Mouse (Mus musculus) forebrain, embryonic 12.5 days (tissue): ENCODE results near the gene Lipe. TPM values are rescaled to one million over a fixed set of nuclear protein-coding genes. Genes with fewer than 3 reads are reported as not detected.

Experiments used
- ATAC-seq: fragments of 200-750 bp; cut with Nextera tagmentation; 2 replicates; pipeline ENCODE4 v1.8.0; 2017; ENCODE audit warnings: moderate TSS enrichment; ENCODE audit not compliant: low FRiP score
- H3K27ac ChIP-seq: fragments of 300-500 bp; sonication (generic); 2 replicates; pipeline ENCODE4 v1.5.1; 2016; ENCODE audit warnings: mild to moderate bottlenecking
- H3K27me3 ChIP-seq: fragments of 300-500 bp; sonication (generic); 2 replicates; pipeline ENCODE4 v1.6.1; 2016; ENCODE audit warnings: mild to moderate bottlenecking
- H3K36me3 ChIP-seq: fragments of 300-500 bp; sonication (generic); replicated peaks from 2 replicates; pipeline ENCODE4 v1.6.1; 2016; ENCODE audit warnings: mild to moderate bottlenecking
- H3K4me1 ChIP-seq: fragments of 300-500 bp; sonication (generic); 2 replicates; pipeline ENCODE4 v1.6.1; 2016
- H3K4me2 ChIP-seq: fragments of 300-500 bp; sonication (generic); 2 replicates; pipeline ENCODE4 v1.6.1; 2016; ENCODE audit warnings: mild to moderate bottlenecking, moderate library complexity
- H3K4me3 ChIP-seq: fragments of 300-500 bp; sonication (generic); replicated peaks from 2 replicates; pipeline ENCODE4 v1.5.1; 2016; ENCODE audit warnings: mild to moderate bottlenecking
- H3K9ac ChIP-seq: fragments of 300-500 bp; sonication (generic); 2 replicates; pipeline ENCODE4 v1.6.1; 2016; ENCODE audit warnings: mild to moderate bottlenecking
- H3K9me3 ChIP-seq: fragments of 300-500 bp; sonication (generic); 2 replicates; pipeline ENCODE4 v1.6.1; 2016
- WGBS: fragments of 180-500 bp; shearing (Covaris S2); methylation state at CpG from one replicate; pipeline ENCODE4 v1.1.7; 2016; 5-methylcytosine and 5-hydroxymethylcytosine counted together
- polyA plus RNA-seq: library from polyadenylated mRNA; unstranded; fragments of >200 nt; fragmentation: Nextera tagmentation; extraction: Ambion mirVana; gene quantifications from 2 replicates; pipeline ENCODE4 v1.2.1, GENCODE M21; 2016

The Lipe gene
- polyA plus RNA-seq, 1 experiment from 2014 or later, result 8.8 TPM

DNA sequence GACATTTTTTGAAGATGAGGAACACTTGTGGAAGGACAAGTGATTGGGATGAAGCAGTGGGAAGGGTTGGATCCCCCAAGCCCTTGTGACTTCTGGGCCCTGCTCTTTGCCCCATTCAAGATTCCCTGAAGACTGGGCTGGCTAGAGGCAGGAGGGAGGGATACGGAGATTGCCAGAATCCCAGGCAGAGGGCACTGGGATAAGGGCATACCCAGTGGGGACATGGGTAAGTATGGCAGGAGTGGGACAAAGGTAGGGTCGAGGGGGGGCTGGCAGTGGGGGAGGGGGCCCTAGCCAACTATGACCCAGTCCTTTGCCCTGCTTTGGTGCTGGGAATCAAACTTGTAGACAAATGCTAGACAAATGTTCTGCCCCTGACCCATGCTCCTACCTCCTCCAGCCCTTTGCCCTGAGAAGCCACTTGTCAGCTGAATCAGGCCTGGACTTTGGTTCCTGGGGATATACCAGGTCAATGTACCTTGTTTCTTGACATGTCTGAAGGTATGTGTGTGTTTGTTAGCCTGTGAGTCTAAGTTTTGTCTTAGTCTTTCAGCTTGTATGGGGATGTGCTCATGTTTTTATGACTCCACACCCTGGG, 6.6 kb downstream of the Lipe start:
- Histone ChIP-seq H3K9ac (no peak overlapping the region), H3K4me3 (no peak overlapping the region), H3K27me3 (peaks cover 8% of the 10 kb centered on the region; the same call in 1 of the 2 replicates), H3K27ac (no peak overlapping the region), H3K4me1 (peaks cover 31% of the 10 kb centered on the region), H3K36me3 (peaks cover 18% of the 10 kb centered on the region), H3K4me2 (no peak overlapping the region), H3K9me3 (no peaks in the 10 kb centered on the region)
- WGBS, result 73% methylated on average over 2 of the region's 2 CpGs
- ATAC-seq, result no peak

DNA sequence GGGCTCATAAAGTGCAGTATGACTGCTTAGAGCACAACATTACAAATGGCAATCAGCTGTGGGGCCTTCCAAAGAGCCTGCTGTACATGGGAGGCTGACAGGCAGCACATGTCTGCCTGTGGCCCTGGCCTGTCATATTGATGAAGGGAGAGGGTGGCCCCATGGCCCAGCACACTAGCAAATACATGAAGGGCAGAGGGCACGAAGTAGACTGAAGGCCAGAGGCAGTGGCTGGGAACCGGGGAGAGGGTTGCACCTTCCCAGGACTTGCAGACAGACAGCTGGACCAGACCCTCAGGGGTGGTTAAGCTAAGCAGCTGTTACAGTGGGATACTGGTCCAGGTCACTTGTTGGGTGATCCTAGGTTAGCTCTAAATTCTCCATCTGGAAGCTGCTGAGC, 7.5 kb downstream of the Lipe start:
- H3K9ac ChIP-seq, result no peak overlapping the region
- WGBS, result 54% methylated on average over 2 of the region's 2 CpGs
- H3K4me1 ChIP-seq, result peaks cover 24% of the 10 kb centered on the region
- peaks cover 23% of the 10 kb centered on the region for H3K36me3 ChIP-seq
- H3K27me3 ChIP-seq, result peaks cover 8% of the 10 kb centered on the region; the same call in 1 of the 2 replicates
- H3K4me2 ChIP-seq, result no peak overlapping the region
- H3K27ac ChIP-seq, result no peak overlapping the region
- no peak for ATAC-seq
- no peaks in the 10 kb centered on the region for H3K9me3 ChIP-seq
- H3K4me3 ChIP-seq, result no peak overlapping the region

DNA sequence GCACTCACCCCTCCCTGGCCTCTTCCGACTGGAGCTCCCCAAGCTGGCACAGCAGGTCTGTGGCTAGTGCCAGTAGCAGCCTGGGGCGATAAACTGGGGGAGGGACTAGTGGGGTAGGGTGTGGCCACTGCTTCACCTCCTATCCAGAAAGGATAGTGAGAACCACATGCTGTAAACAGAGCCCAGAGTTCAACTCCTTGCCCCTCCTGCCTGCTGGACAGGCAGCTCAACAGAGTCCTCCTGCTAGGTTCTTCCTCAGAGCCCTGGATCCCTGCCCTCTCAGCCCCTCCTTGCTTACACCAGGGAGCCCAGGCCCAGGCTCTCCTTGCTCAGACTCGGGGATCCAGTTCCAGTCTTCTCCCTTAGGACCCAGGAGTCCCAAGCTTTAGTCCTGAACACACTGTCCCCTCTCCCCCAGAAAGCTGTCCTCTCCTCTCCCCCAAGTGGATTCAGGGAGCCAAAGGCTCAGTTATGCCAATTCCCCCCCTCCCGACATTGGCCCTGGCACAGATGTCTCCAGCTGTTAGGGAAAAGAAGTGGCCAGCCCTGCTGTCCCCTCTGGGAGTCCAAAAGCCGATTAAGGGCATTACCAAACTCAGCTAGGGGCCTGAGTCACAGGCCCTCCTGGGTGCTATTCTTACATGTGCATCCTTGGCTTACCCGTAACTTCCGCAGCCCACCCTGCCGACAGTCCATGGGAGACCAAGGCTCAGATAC, 8.3 kb downstream of the Lipe start:
- ATAC-seq, result no peak
- peaks cover 24% of the 10 kb centered on the region for H3K4me1 ChIP-seq
- no peak overlapping the region for H3K4me2 ChIP-seq
- no peak overlapping the region for H3K4me3 ChIP-seq
- H3K9me3 ChIP-seq, result no peaks in the 10 kb centered on the region
- no peak overlapping the region for H3K27ac ChIP-seq
- H3K36me3 ChIP-seq, result peaks cover 31% of the 10 kb centered on the region
- no peak overlapping the region; the same call in 1 of the 2 replicates for H3K9ac ChIP-seq
- 36% methylated on average over 8 of the region's 8 CpGs for WGBS
- H3K27me3 ChIP-seq, result peaks cover 8% of the 10 kb centered on the region; the same call in 1 of the 2 replicates

DNA sequence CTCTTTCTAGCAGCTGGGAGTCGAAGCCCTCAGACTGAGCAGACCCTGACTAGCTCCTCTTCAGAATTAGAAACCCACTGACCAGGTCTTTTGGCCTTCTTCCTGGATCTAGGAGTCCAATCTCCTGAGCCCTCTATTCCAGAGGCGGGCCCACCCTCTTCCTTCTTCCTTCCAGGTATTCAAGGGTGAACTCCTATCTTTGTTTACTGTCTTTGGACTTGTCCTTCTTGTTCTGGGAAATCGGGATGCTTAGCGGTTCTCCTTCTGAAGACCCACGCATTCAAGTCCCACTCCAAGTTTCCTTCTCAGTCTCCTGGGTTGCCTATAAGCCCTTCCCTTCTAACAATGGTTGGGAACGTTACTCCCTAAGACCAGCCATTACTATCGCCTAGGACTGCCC, 9.6 kb downstream of the Lipe start:
- Histone ChIP-seq H3K9me3 (no peaks in the 10 kb centered on the region), H3K4me1 (peaks cover 13% of the 10 kb centered on the region), H3K4me3 (no peak overlapping the region), H3K9ac (no peak overlapping the region), H3K27me3 (peaks cover 2% of the 10 kb centered on the region; the same call in 1 of the 2 replicates), H3K36me3 (peaks cover 44% of the 10 kb centered on the region), H3K4me2 (no peak overlapping the region), H3K27ac (no peak overlapping the region)
- no peak for ATAC-seq
- 84% methylated on average over 7 of the region's 7 CpGs for WGBS

DNA sequence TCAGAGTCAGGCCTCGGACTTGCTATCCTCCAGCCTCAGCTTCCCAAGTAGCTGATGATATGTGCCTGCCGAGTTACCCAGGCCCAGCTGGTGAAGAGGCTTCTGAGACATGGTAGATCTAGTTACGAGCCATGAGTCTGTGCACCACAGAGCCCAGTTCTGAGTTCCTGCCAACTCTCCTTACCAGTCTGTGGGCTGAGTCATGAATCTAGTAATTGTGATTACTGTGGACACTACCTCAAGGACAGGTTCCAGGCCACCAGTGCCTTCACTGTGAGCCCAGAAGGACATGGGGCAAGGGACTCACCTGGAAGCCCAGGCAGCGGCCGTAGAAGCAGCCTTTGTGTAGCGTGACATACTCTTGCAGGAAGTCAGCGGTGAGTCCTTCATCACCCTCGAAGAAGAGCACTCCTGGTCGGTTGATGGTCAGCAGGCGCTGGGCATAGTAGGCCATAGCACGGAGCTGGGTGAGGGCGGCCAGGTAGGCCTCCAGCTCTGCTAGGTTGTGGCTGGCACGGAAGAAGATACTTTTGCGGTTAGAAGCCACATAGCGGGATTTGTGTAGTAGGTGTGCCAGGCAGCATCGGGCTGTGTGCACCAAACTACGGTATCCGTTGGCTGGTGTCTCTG, 10.6 kb downstream of the Lipe start:
- no peak overlapping the region for H3K4me2 ChIP-seq
- H3K9ac ChIP-seq, result no peak overlapping the region
- 95% methylated on average over 18 of the region's 18 CpGs for WGBS
- no peak for ATAC-seq
- no peak overlapping the region for H3K27ac ChIP-seq
- H3K9me3 ChIP-seq, result no peaks in the 10 kb centered on the region
- H3K4me3 ChIP-seq, result no peak overlapping the region
- H3K4me1 ChIP-seq, result peaks cover 10% of the 10 kb centered on the region
- peaks cover 47% of the 10 kb centered on the region for H3K36me3 ChIP-seq
- H3K27me3 ChIP-seq, result no peaks in the 10 kb centered on the region

DNA sequence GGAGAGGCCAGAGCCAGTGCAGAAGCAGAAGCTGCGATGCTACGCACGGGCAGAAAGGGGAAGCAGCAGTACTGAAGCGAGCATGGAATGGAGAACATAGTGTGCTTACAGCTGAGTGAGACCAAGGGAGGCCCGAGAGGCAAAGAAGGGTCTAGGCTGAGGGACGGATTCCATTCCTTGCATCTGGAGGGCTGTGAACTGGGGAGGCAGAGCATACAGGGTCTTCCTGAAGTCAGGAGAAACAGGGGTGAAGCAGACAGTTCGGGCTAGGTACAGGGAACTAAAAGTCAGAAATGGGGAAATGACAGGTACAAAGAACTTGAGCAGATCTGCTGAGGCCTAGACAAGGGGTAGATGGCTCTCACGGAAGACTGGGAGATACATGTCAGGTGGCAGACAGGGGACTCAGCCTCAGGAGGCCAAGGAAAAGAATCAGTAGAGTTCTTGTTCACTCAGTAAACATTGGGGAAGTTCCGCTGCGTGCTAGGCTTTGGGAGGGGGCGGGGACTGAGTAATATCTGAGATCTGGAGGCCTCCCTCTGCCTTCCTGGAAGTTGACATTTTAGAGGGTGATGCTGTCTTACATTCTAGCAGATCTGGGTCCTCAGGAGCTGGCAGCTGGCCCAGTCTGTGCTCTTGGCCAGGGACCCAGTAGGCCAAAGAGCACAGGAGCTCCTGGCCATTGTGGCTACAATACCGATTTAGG, 12.5 kb downstream of the Lipe start:
- Histone ChIP-seq H3K9me3 (no peaks in the 10 kb centered on the region), H3K27ac (no peak overlapping the region), H3K4me1 (peaks cover 10% of the 10 kb centered on the region; the same call in 1 of the 2 replicates), H3K9ac (no peak overlapping the region), H3K27me3 (no peaks in the 10 kb centered on the region), H3K4me2 (no peak overlapping the region), H3K36me3 (peaks cover 52% of the 10 kb centered on the region), H3K4me3 (no peak overlapping the region)
- WGBS, result 90% methylated on average over 12 of the region's 12 CpGs
- no peak for ATAC-seq

DNA sequence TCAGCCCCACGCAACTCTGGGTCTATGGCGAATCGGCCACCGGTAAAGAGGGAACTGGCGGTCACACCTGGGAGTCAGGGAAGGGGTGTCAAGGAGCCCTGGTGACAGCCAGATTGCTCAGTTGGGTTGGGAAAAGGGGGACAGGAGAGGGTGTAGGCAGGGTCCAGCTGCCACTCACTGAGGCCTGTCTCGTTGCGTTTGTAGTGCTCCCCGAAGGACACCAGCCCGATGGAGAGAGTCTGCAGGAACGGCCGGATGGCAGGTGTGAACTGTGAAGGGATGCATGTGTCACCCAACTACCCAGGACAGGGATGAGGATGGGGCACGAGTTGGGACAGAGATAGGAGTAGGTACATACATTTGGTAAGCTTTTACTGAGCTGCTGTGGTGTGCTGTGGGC, 13.3 kb downstream of the Lipe start:
- no peak for ATAC-seq
- Histone ChIP-seq H3K4me2 (no peak overlapping the region), H3K9me3 (no peaks in the 10 kb centered on the region), H3K27ac (no peak overlapping the region), H3K36me3 (peaks cover 55% of the 10 kb centered on the region), H3K9ac (no peak overlapping the region), H3K4me3 (no peak overlapping the region), H3K4me1 (peaks cover 8% of the 10 kb centered on the region; the same call in 1 of the 2 replicates), H3K27me3 (peaks cover 7% of the 10 kb centered on the region)
- 93% methylated on average over 12 of the region's 12 CpGs for WGBS

DNA sequence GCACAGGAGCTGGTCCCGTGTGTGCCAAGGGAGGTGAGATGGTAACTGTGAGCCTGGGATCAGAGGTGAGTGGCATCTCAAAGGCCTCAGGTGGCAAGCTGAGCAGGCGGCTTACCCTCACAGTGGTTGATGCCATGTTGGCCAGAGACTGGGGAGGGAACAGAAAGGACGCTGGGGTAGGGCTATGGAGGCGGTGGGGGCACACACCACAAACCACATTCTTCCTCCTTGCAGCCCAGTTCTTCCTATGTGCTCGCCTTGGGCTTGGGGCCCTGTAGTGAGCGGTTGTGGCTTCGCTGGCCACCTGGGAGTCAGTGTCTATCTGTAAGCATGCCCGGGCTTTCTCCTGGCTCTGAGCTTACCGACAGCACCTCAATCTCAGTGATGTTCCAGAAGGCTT, 13.7 kb downstream of the Lipe start:
- Histone ChIP-seq H3K9ac (no peak overlapping the region), H3K4me2 (no peak overlapping the region)

DNA sequence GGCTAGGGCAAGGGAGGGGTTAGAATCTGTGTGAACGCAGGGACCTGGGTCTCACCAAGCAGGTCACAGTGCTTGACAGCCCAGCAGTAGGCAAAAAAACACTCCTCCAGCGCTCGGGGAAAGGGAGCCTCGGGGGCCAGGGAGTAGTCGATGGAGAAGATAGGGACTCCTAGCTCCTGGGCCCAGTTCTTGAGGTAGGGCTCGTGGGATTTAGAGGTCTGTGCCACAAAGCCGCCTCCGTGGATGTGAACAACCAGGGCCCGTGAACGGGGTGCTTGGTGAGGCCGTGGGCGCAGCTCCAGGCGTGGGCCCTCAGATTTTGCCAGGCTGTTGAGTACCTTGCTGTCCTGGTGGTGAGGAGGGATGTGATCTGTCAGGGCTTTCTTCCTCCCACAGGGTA, 14.2 kb downstream of the Lipe start:
- Histone ChIP-seq H3K27me3 (peaks cover 15% of the 10 kb centered on the region), H3K4me3 (no peak overlapping the region), H3K36me3 (peaks cover 55% of the 10 kb centered on the region), H3K9ac (no peak overlapping the region), H3K4me2 (no peak overlapping the region), H3K27ac (no peak overlapping the region), H3K9me3 (no peaks in the 10 kb centered on the region), H3K4me1 (peaks cover 12% of the 10 kb centered on the region)
- WGBS, result 88% methylated on average over 13 of the region's 13 CpGs
- ATAC-seq, result no peak

More for the DNA sequence above, 13.7 kb downstream of the Lipe start:
- peaks cover 8% of the 10 kb centered on the region for H3K4me1 ChIP-seq
- WGBS, result 90% methylated on average over 9 of the region's 9 CpGs
- H3K36me3 ChIP-seq, result peaks cover 55% of the 10 kb centered on the region
- no peaks in the 10 kb centered on the region for H3K9me3 ChIP-seq
- H3K27me3 ChIP-seq, result peaks cover 12% of the 10 kb centered on the region
- H3K27ac ChIP-seq, result no peak overlapping the region
- no peak for ATAC-seq
- H3K4me3 ChIP-seq, result no peak overlapping the region

DNA sequence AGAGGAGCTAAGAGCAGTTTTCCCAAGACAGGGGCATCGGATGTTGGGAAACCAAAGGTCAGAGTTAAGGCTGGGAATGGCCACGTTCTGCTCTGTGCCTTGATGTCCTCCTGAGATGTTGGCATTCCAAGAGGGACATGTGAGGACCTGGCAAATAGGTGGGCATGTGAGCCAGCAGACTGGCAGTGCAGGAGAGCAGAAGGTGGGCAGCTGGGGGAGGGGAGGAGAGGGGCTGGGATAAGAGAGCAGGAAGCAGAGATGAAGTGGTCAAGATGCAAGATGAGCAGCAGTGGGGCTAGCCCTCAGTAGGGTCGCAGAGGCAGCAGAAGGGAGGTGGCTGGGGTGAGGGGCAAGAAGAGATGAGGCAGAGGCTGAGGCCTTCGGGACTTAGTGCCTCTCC, 14.6 kb downstream of the Lipe start:
- peaks cover 15% of the 10 kb centered on the region for H3K4me1 ChIP-seq
- ATAC-seq, result no peak
- no peaks in the 10 kb centered on the region for H3K9me3 ChIP-seq
- peaks cover 55% of the 10 kb centered on the region for H3K36me3 ChIP-seq
- H3K4me3 ChIP-seq, result no peak overlapping the region
- no peak overlapping the region for H3K9ac ChIP-seq
- no peak overlapping the region for H3K4me2 ChIP-seq
- H3K27me3 ChIP-seq, result peaks cover 16% of the 10 kb centered on the region
- 81% methylated on average over 4 of the region's 4 CpGs for WGBS
- H3K27ac ChIP-seq, result no peak overlapping the region

DNA sequence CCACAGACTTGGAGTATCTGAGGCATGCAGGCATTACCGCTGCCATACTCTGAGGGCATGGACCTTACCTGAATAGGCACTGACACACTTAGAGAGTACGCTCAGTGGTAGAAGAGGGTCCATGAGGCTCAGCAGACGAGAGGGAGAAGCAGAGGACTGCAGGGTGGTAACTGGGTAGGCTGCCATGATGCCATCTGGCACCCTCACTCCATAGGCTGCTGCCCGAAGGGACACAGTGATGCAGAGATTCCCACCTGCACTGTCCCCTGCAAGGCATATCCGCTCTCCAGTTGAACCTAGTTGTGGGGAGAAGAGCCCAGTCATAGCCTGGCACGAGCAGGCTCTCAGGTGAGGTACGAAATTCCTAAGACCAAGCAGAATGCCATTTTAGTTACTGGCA, 15.1 kb downstream of the Lipe start:
- Histone ChIP-seq H3K4me1 (peaks cover 15% of the 10 kb centered on the region), H3K27me3 (peaks cover 21% of the 10 kb centered on the region), H3K9me3 (no peaks in the 10 kb centered on the region), H3K9ac (no peak overlapping the region), H3K27ac (no peak overlapping the region), H3K4me2 (no peak overlapping the region), H3K36me3 (peaks cover 52% of the 10 kb centered on the region), H3K4me3 (no peak overlapping the region)
- WGBS, result 89% methylated on average over 7 of the region's 7 CpGs
- no peak for ATAC-seq

DNA sequence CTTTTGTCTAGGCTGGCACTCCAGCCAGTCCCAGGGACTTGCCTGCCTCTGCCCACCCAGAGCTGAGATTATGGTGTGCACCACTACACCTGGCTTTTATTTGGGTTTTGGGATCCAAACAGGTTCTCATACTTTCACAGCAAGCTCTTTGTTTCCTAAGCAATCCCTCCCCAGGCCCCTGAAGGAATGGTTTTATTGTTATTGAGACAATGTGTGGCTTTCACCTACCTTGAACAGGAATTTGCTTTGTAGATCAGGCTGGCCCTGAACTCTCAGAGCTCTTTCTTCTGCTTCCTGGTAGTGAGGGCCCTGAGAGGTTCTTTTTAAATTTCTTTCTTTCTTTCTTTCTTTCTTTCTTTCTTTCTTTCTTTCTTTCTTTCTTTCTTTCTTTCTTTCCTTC, 16.0 kb downstream of the Lipe start:
- Histone ChIP-seq H3K36me3 (peaks cover 43% of the 10 kb centered on the region), H3K4me3 (no peak overlapping the region), H3K27ac (no peak overlapping the region), H3K9ac (no peak overlapping the region), H3K27me3 (peaks cover 23% of the 10 kb centered on the region), H3K4me1 (peaks cover 15% of the 10 kb centered on the region), H3K9me3 (no peaks in the 10 kb centered on the region), H3K4me2 (no peak overlapping the region)
- ATAC-seq, result no peak
